Mouse (Mus musculus) forebrain, embryonic 12.5 days (tissue): ENCODE results near the gene Pou1f1. TPM values are rescaled to one million over a fixed set of nuclear protein-coding genes. Genes with fewer than 3 reads are reported as not detected.

Experiments
- ATAC-seq: fragments of 200-750 bp; cut with Nextera tagmentation; 2 replicates; pipeline ENCODE4 v1.8.0; 2017; ENCODE audit warnings: moderate TSS enrichment; ENCODE audit not compliant: low FRiP score
- H3K27ac ChIP-seq: fragments of 300-500 bp; sonication (generic); 2 replicates; pipeline ENCODE4 v1.5.1; 2016; ENCODE audit warnings: mild to moderate bottlenecking
- H3K27me3 ChIP-seq: fragments of 300-500 bp; sonication (generic); 2 replicates; pipeline ENCODE4 v1.6.1; 2016; ENCODE audit warnings: mild to moderate bottlenecking
- H3K36me3 ChIP-seq: fragments of 300-500 bp; sonication (generic); replicated peaks from 2 replicates; pipeline ENCODE4 v1.6.1; 2016; ENCODE audit warnings: mild to moderate bottlenecking
- H3K4me1 ChIP-seq: fragments of 300-500 bp; sonication (generic); 2 replicates; pipeline ENCODE4 v1.6.1; 2016
- H3K4me2 ChIP-seq: fragments of 300-500 bp; sonication (generic); 2 replicates; pipeline ENCODE4 v1.6.1; 2016; ENCODE audit warnings: mild to moderate bottlenecking, moderate library complexity
- H3K4me3 ChIP-seq: fragments of 300-500 bp; sonication (generic); replicated peaks from 2 replicates; pipeline ENCODE4 v1.5.1; 2016; ENCODE audit warnings: mild to moderate bottlenecking
- H3K9ac ChIP-seq: fragments of 300-500 bp; sonication (generic); 2 replicates; pipeline ENCODE4 v1.6.1; 2016; ENCODE audit warnings: mild to moderate bottlenecking
- H3K9me3 ChIP-seq: fragments of 300-500 bp; sonication (generic); 2 replicates; pipeline ENCODE4 v1.6.1; 2016
- WGBS: fragments of 180-500 bp; shearing (Covaris S2); methylation state at CpG from one replicate; pipeline ENCODE4 v1.1.7; 2016; 5-methylcytosine and 5-hydroxymethylcytosine counted together
- polyA plus RNA-seq: library from polyadenylated mRNA; unstranded; fragments of >200 nt; fragmentation: Nextera tagmentation; extraction: Ambion mirVana; gene quantifications from 2 replicates; pipeline ENCODE4 v1.2.1, GENCODE M21; 2016

Pou1f1 gene
- polyA plus RNA-seq, 1 experiment from 2014 or later = not detected

- no peaks in the 10 kb centered on the region for H3K9me3 ChIP-seq
- H3K27me3 ChIP-seq = no peaks in the 10 kb centered on the region
- 93% methylated on average over 11 of the region's 11 CpGs for WGBS
- H3K27ac ChIP-seq = no peak overlapping the region
- no peak overlapping the region for H3K4me2 ChIP-seq
- no peak for ATAC-seq
- no peaks in the 10 kb centered on the region for H3K4me1 ChIP-seq
- H3K9ac ChIP-seq = no peak overlapping the region
- no peak overlapping the region for H3K4me3 ChIP-seq
- peaks cover 10% of the 10 kb centered on the region for H3K36me3 ChIP-seq
These were observed 23.5 kb downstream of the Pou1f1 start for GRCm38 (mm10) chr16:65543676-65544293.

DNA sequence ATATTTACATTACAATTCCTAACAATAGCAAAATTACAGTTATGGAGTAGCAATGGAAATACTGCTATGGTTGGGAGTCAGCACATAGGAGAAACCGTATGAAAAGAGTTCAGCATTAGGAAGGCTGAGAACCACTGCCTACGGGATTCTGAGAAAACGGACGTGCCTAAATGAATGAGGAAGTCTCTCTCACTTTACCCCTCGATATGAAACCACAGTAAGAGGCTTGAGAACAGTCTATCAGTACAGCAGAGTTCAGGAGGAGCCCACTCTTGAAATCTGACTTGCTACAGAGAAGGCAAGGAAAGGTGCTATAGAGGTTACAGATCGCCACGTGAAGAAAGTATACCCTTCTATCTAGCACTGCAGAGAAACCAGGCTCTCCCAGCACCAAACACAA is 28.6 kb downstream of the Pou1f1 start:
- Histone ChIP-seq H3K36me3 (peaks cover 4% of the 10 kb centered on the region; the same call in 1 of the 2 replicates), H3K4me1 (no peaks in the 10 kb centered on the region), H3K9me3 (no peaks in the 10 kb centered on the region), H3K27me3 (no peaks in the 10 kb centered on the region), H3K27ac (no peak overlapping the region), H3K9ac (no peak overlapping the region), H3K4me3 (no peak overlapping the region), H3K4me2 (no peak overlapping the region)
- WGBS = 88% methylated on average over 7 of the region's 7 CpGs
- ATAC-seq = no peak

GRCm38 (mm10) chr16:65550814-65551213 is 30.5 kb downstream of the Pou1f1 start:
- no peak overlapping the region for H3K4me3 ChIP-seq
- no peak overlapping the region for H3K27ac ChIP-seq
- no peak overlapping the region for H3K4me2 ChIP-seq
- no peaks in the 10 kb centered on the region for H3K9me3 ChIP-seq
- no peaks in the 10 kb centered on the region for H3K4me1 ChIP-seq
- no peak overlapping the region for H3K9ac ChIP-seq
- WGBS = 78% methylated on average over 13 of the region's 13 CpGs
- H3K36me3 ChIP-seq = no peaks in the 10 kb centered on the region
- no peaks in the 10 kb centered on the region for H3K27me3 ChIP-seq
- ATAC-seq = no peak

DNA sequence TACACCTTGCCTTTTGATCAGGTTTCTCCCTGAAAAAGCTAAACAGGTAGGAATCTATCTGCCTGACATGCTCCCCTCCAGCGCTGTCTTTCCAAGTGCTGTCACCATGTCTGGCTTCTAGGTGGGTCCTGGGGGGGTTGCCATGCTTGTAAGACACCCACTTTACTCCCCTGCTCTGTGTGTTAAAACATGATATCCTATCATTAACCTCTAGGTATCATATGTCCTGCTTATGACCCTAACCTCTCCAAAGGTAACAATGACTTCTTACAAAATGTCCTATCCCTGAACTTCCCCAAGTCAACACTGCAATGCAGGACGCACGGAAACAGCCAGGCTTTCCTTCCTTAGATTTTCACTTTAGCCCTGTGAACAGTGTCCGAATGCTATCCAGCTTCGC is 34.0 kb downstream of the Pou1f1 start:
- 90% methylated on average over 5 of the region's 5 CpGs for WGBS
- Histone ChIP-seq H3K36me3 (no peaks in the 10 kb centered on the region), H3K4me2 (no peak overlapping the region), H3K9me3 (no peaks in the 10 kb centered on the region), H3K27me3 (no peaks in the 10 kb centered on the region), H3K9ac (no peak overlapping the region), H3K4me3 (no peak overlapping the region), H3K27ac (no peak overlapping the region), H3K4me1 (no peaks in the 10 kb centered on the region)
- no peak for ATAC-seq

DNA sequence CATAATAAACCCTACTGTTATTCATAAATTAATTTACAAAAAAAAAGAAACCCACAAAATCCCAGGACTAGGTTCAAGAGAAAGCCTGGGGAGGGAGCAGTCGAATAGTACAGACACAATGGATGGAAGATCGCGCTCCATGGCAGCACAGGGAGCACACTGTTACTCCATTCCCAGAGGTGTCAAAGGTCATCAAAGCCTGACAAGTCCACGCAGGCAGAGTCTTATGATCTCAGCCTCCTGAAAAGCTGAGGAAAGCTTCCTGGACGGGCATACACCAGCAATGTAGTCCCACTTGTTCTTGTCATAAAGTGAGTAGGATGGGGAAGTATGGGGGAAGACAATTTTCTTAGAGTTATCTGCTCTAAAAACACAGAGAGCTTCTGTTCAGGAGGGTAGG is 37.1 kb downstream of the Pou1f1 start:
- H3K36me3 ChIP-seq = no peaks in the 10 kb centered on the region
- H3K27ac ChIP-seq = no peak overlapping the region
- H3K4me1 ChIP-seq = peaks cover 8% of the 10 kb centered on the region
- no peaks in the 10 kb centered on the region for H3K9me3 ChIP-seq
- H3K27me3 ChIP-seq = no peaks in the 10 kb centered on the region
- ATAC-seq = no peak
- 73% methylated on average over 5 of the region's 5 CpGs for WGBS
- no peak overlapping the region for H3K4me2 ChIP-seq
- H3K4me3 ChIP-seq = no peak overlapping the region
- H3K9ac ChIP-seq = no peak overlapping the region

DNA sequence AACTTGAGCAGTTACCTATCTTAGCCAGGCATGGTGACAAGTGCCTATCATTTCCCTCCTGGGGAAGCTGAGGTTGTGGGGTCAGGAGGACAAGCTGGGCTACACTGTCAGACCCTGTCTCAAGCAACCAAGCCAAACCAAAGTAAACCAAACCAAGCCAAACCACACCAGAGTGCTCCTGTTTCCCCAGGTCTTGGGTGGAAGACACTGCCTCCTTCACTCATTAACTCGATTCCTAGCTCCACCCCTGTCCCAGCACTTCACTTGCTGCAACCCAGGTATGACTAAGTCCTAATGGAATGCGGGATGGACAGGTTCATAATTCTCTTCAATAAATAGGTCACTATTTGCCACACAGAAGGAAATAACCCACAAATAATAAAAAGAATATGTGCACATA is 39.3 kb downstream of the Pou1f1 start:
- no peak for ATAC-seq
- Histone ChIP-seq H3K9ac (no peak overlapping the region), H3K4me3 (no peak overlapping the region), H3K4me2 (no peak overlapping the region), H3K27me3 (no peaks in the 10 kb centered on the region), H3K9me3 (no peaks in the 10 kb centered on the region), H3K4me1 (peaks cover 8% of the 10 kb centered on the region), H3K27ac (no peak overlapping the region), H3K36me3 (no peaks in the 10 kb centered on the region)
- WGBS = 87% methylated on average over 2 of the region's 2 CpGs

- ATAC-seq = no peak
- WGBS = 12% methylated on average over 8 of the region's 8 CpGs
- no peak overlapping the region for H3K27ac ChIP-seq
These were observed 41.0 kb downstream of the Pou1f1 start for GRCm38 (mm10) chr16:65560996-65561962.

DNA sequence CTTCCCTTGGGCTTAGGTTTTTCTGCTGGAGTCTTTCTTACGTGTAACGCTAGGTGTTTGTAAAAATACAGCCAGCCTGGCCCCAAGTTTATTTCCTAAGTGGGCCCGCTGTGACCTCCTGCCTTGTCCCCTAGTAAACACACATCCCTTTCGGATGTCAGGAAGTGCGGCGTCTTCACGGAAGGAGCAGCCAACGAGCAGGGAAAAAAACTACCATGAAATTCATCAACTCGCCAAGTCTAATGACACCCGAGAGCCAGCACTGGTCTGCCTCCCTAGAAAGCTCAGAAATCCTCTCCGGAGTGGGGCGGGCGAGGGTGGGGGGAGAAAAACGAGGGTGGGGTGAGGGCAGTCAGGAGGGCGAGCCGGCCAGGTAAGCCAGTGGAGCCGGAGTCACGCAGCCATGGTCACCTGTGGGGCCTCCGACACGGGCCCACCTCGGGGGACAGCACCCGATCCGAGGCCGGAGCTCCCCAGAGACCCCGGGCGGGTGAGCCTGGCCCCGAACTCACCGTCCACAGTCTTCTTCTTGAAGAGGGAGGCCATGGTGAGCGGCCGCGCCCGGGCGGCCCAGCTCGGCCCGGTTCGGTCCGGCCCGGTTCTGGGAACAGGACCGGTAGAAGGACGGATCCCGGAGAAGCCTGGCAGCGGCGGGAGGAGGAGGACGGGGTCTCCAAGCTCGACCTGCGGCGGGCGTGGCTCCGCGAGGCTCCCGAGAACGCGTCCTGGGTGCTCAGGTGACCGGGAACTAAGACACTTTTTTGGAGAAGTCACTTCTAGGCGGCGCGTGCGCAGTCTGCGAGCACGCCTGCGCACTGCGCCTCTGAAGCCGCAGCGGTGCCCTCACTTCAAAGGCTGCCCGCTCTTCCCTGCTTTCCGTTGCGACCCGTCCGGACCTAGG is 41.9 kb downstream of the Pou1f1 start, which contains the start of gene Chmp2b:
TSS of gene Chmp2b (minus strand) at position 764 of the 901 bp plus-strand sequence.
- Histone ChIP-seq H3K9ac (peak within 1 kb of the TSS; percentile 80), H3K4me2 (peak within 1 kb of the TSS; percentile 89), H3K4me3 (peak within 1 kb of the TSS; percentile 94), H3K36me3 (no peaks in the 10 kb centered on the region), H3K27ac (no peak within 1 kb of the TSS), H3K27me3 (no peaks in the 10 kb centered on the region), H3K9me3 (no peaks in the 10 kb centered on the region), H3K4me1 (peaks cover 8% of the 10 kb centered on the region)
- WGBS = under 1% methylated on average over 69 of the region's 69 CpGs
- peak; percentile 94 for ATAC-seq

More at GRCm38 (mm10) chr16:65560996-65561962, 41.0 kb downstream of the Pou1f1 start:
- H3K36me3 ChIP-seq = no peaks in the 10 kb centered on the region
- no peaks in the 10 kb centered on the region for H3K27me3 ChIP-seq
- H3K4me2 ChIP-seq = peak overlapping the region; percentile 89
- H3K4me3 ChIP-seq = peak overlapping the region; percentile 94
- H3K9me3 ChIP-seq = no peaks in the 10 kb centered on the region
- H3K9ac ChIP-seq = peak overlapping the region; percentile 80
- peaks cover 8% of the 10 kb centered on the region for H3K4me1 ChIP-seq

DNA sequence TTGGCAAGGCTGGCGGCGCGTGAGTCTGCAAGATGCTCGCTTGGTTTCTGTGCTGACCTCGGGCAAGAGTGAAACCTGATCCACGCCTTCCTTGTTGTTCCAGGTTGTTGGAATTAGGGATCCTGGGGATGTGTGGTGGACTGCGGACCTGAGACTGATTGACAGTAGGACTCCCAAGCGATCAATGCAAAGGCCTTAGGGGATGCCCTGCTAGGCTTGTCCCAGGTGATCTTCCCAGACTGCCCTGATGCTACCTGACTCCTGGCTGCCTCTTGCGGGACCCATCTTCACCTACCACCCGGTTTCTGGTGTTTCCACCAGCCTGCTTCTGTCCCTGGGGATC is 42.5 kb downstream of the Pou1f1 start:
- peak; percentile 71 for ATAC-seq
- Histone ChIP-seq H3K4me1 (peaks cover 8% of the 10 kb centered on the region), H3K4me2 (peak overlapping the region; percentile 89), H3K27ac (no peak overlapping the region), H3K27me3 (no peaks in the 10 kb centered on the region), H3K9me3 (no peaks in the 10 kb centered on the region), H3K36me3 (no peaks in the 10 kb centered on the region), H3K4me3 (peak overlapping the region; percentile 94), H3K9ac (peak overlapping the region; percentile 80)
- 0% methylated on average over 10 of the region's 10 CpGs for WGBS

DNA sequence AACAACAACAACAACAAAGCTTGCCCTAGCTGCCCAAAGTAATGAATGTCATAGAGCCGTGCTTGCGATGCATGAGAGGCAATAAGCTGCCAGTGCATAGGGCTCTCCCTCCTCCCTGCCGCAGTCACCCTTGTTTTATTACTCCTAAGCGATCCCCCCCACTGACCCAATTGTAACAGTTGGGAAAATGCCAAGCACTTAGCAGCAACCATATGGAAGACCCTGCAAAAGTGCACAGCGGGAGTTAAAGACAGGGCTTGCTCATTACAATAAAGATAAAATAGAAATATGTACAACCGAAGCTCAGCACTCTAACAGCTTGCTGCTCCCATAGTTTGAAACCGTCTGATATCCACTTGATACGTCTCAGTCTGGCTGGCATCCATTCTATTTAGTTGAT is 44.0 kb downstream of the Pou1f1 start:
- Histone ChIP-seq H3K9ac (no peak overlapping the region), H3K27ac (no peak overlapping the region), H3K9me3 (no peaks in the 10 kb centered on the region), H3K27me3 (no peaks in the 10 kb centered on the region), H3K36me3 (no peaks in the 10 kb centered on the region), H3K4me2 (no peak overlapping the region), H3K4me3 (no peak overlapping the region), H3K4me1 (peaks cover 8% of the 10 kb centered on the region)
- no peak for ATAC-seq
- WGBS = 79% methylated on average over 8 of the region's 8 CpGs

- no peak for ATAC-seq
- Histone ChIP-seq H3K9me3 (no peaks in the 10 kb centered on the region), H3K4me2 (no peak overlapping the region), H3K27me3 (no peaks in the 10 kb centered on the region), H3K4me1 (peaks cover 8% of the 10 kb centered on the region), H3K4me3 (no peak overlapping the region), H3K27ac (no peak overlapping the region), H3K9ac (no peak overlapping the region), H3K36me3 (no peaks in the 10 kb centered on the region)
- 95% methylated on average over 1 of the region's 1 CpGs for WGBS
These were observed 44.6 kb downstream of the Pou1f1 start for GRCm38 (mm10) chr16:65564951-65565350.

DNA sequence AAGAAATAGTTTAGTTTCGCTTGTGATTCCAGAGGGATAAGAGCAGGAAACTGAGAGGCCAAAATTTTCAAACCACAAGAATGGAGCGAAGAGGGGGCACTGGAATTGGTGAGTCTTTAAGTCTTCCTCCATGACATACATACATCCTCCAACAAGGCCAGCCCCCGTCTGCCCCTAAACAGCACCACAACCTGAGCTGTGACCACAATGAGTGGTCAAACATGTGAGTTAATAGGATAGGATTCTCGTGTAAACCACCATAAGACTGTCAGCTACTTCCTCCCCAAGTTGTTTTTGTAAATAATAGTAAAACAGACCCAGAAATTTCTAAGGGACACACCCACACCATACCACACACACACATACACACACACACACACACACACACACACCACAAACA is 48.5 kb downstream of the Pou1f1 start:
- WGBS = 84% methylated on average over 4 of the region's 4 CpGs
- H3K9me3 ChIP-seq = no peaks in the 10 kb centered on the region
- no peaks in the 10 kb centered on the region for H3K36me3 ChIP-seq
- H3K4me1 ChIP-seq = no peaks in the 10 kb centered on the region
- no peak overlapping the region for H3K9ac ChIP-seq
- H3K4me2 ChIP-seq = no peak overlapping the region
- H3K4me3 ChIP-seq = no peak overlapping the region
- no peaks in the 10 kb centered on the region for H3K27me3 ChIP-seq
- no peak for ATAC-seq
- no peak overlapping the region for H3K27ac ChIP-seq
